Mouse (Mus musculus) CH12.LX (cell line): Measurements from ENCODE around the gene Dmd. TPM values are rescaled to one million over a fixed set of nuclear protein-coding genes. Genes with fewer than 3 reads are reported as not detected.

Experiments
- DNase-seq: peaks from one replicate; pipeline ENCODE4 v3.0.0-alpha.2; 2013; ENCODE audit errors: extremely low read depth
- H3K27ac ChIP-seq: 2 replicates; pipeline ENCODE4 v1.5.1; 2012; ENCODE audit warnings: low read depth, mild to moderate bottlenecking, control low read depth, moderate library complexity; ENCODE audit not compliant: insufficient read depth
- H3K27me3 ChIP-seq: replicated peaks from 2 replicates; pipeline ENCODE3; 2012; ENCODE audit warnings: inconsistent platforms
- H3K36me3 ChIP-seq, 2 experiments: replicated peaks in 1 of 2; 2 replicates each; pipeline versions ENCODE3 to v1.6.1; 2012; ENCODE audit warnings: inconsistent platforms in 1 of 2, low read length in 1 of 2, mild to moderate bottlenecking in 1 of 2, mixed read lengths in 1 of 2, moderate library complexity in 1 of 2; ENCODE audit not compliant: control insufficient read depth in 1 of 2, insufficient read depth in 1 of 2
- H3K4me1 ChIP-seq, 2 experiments: 2 replicates each; pipeline ENCODE4 v1.6.1; 2012; ENCODE audit warnings: inconsistent platforms in 1 of 2, moderate library complexity in 1 of 2; ENCODE audit not compliant: insufficient read depth in 2 of 2, control insufficient read depth in 1 of 2
- H3K4me2 ChIP-seq: 2 replicates; pipeline ENCODE4 v1.6.1; 2012; ENCODE audit warnings: low read depth, mild to moderate bottlenecking, control low read depth; ENCODE audit not compliant: poor library complexity, insufficient read depth, severe bottlenecking
- H3K4me3 ChIP-seq, 3 experiments: fragments of 150-350 bp in 1 of 3; sonication (generic) in 1 of 3; replicated peaks in 1 of 3; 2 replicates each; pipeline versions ENCODE3 to v1.5.1; 2011 to 2012; ENCODE audit warnings: low read depth in 2 of 3, low read length in 2 of 3, mild to moderate bottlenecking in 2 of 3, moderate library complexity in 2 of 3, control low read depth in 1 of 3, improper control_type of control experiment in 1 of 3, inconsistent platforms in 1 of 3, mixed read lengths in 1 of 3; ENCODE audit not compliant: poor library complexity in 1 of 3
- H3K79me2 ChIP-seq: replicated peaks from 2 replicates; pipeline ENCODE4 v1.6.1; 2012; ENCODE audit warnings: mild to moderate bottlenecking, moderate library complexity; ENCODE audit not compliant: control insufficient read depth, poor library complexity, insufficient read depth, severe bottlenecking; ENCODE audit errors: extremely low read depth
- H3K9ac ChIP-seq: 2 replicates; pipeline ENCODE4 v1.6.1; 2012; ENCODE audit warnings: low read depth, mild to moderate bottlenecking, control low read depth, moderate library complexity; ENCODE audit not compliant: insufficient read depth
- H3K9me3 ChIP-seq: replicated peaks from 2 replicates; pipeline ENCODE3; 2012; ENCODE audit warnings: low read length, inconsistent platforms, mixed read lengths
- BHLHE40 ChIP-seq: IDR thresholded peaks from 2 replicates; pipeline ENCODE4 v1.6.1; 2011; ENCODE audit warnings: mild to moderate bottlenecking, low read depth, low read length, improper control_type of control experiment
- CTCF ChIP-seq, 2 experiments: IDR thresholded peaks in 1 of 2; conservative IDR thresholded peaks in 1 of 2; 2 replicates each; pipeline ENCODE4 v1.5.1; 2011 to 2012; ENCODE audit warnings: low read depth in 2 of 2, low read length in 2 of 2, improper control_type of control experiment in 1 of 2, inconsistent platforms in 1 of 2, mild to moderate bottlenecking in 1 of 2, moderate library complexity in 1 of 2
- ELF1 ChIP-seq: IDR thresholded peaks from 2 replicates; pipeline ENCODE4 v1.6.1; 2014; ENCODE audit warnings: low read depth, mild to moderate bottlenecking, inconsistent platforms, low read length, improper control_type of control experiment
- JUN ChIP-seq: IDR thresholded peaks from 2 replicates; pipeline ENCODE4 v1.6.1; 2011; ENCODE audit warnings: low read depth, mild to moderate bottlenecking, low read length, improper control_type of control experiment, moderate library complexity; ENCODE audit not compliant: insufficient read depth
- MAFK ChIP-seq: IDR thresholded peaks from 2 replicates; pipeline ENCODE4 v1.6.1; 2011; ENCODE audit warnings: low read length, improper control_type of control experiment; ENCODE audit not compliant: insufficient replicate concordance
- MAZ ChIP-seq: IDR thresholded peaks from 2 replicates; pipeline ENCODE4 v1.6.1; 2012; ENCODE audit warnings: low read depth, mild to moderate bottlenecking, inconsistent platforms, low read length, improper control_type of control experiment, moderate library complexity
- PAX5 ChIP-seq: IDR thresholded peaks from 2 replicates; pipeline ENCODE4 v1.6.1; 2012; ENCODE audit warnings: low read length, inconsistent platforms, mixed read lengths
- POLR2A ChIP-seq: IDR thresholded peaks from 2 replicates; pipeline ENCODE4 v1.6.1; 2011; ENCODE audit warnings: low read depth, mild to moderate bottlenecking, improper control_type of control experiment, low read length
- RAD21 ChIP-seq: IDR thresholded peaks from 2 replicates; pipeline ENCODE4 v1.6.1; 2011; ENCODE audit warnings: low read depth, mild to moderate bottlenecking, low read length, improper control_type of control experiment, moderate library complexity
- SIN3A ChIP-seq: IDR thresholded peaks from 2 replicates; pipeline ENCODE4 v1.6.1; 2012; ENCODE audit warnings: low read length, improper control_type of control experiment, inconsistent platforms
- SMC3 ChIP-seq: IDR thresholded peaks from 2 replicates; pipeline ENCODE4 v1.6.1; 2011; ENCODE audit warnings: low read depth, low read length, improper control_type of control experiment
- UBTF ChIP-seq: IDR thresholded peaks from 2 replicates; pipeline ENCODE4 v1.6.1; 2012; ENCODE audit warnings: low read depth, mild to moderate bottlenecking, inconsistent platforms, low read length, improper control_type of control experiment, moderate library complexity
- USF1 ChIP-seq: IDR thresholded peaks from 2 replicates; pipeline ENCODE4 v1.6.1; 2014; ENCODE audit warnings: low read depth, mild to moderate bottlenecking, inconsistent platforms, low read length, improper control_type of control experiment
- ZC3H11A ChIP-seq: IDR thresholded peaks from 2 replicates; pipeline ENCODE4 v1.6.1; 2012; ENCODE audit warnings: low read depth, mild to moderate bottlenecking, inconsistent platforms, low read length, improper control_type of control experiment
- ZKSCAN1 ChIP-seq: IDR thresholded peaks from 2 replicates; pipeline ENCODE4 v1.6.1; 2012; ENCODE audit warnings: low read depth, inconsistent platforms, low read length, improper control_type of control experiment, borderline replicate concordance
- dilution Hi-C: fragments of 300-500 bp; cut with MboI; formaldehyde crosslinking; loops from 2 replicates; pipeline ENCODE4 v1.14.3; 2020; ENCODE audit warnings: low sequenced_read_pairs; ENCODE audit not compliant: extremely low pct_unique_long_range_greater_than_20kb, extremely low pct_ligation_motif_present
- in situ Hi-C: fragments of 300-500 bp; cut with MboI; formaldehyde crosslinking; loops from 3 replicates; pipeline ENCODE4 v1.14.3; 2019; ENCODE audit warnings: low sequenced_read_pairs, low pct_ligation_motif_present, low pct_unique_long_range_greater_than_20kb, mixed read lengths
- polyA plus RNA-seq: library from polyadenylated mRNA; unstranded; fragments of >175 nt; gene quantifications from 2 replicates; pipeline ENCODE4 v1.2.1, GENCODE M21; 2012; ENCODE audit warnings: low read depth; ENCODE audit not compliant: insufficient read length
- total RNA-seq, 2 experiments: library from RNA; depleted of rRNA; stranded (reverse); fragments of 300-350 nt in 1 of 2; fragments of >200 nt in 1 of 2; gene quantifications; 2 replicates each; pipeline ENCODE4 v1.2.3; 2012 to 2014

Dmd gene
- total and polyA plus RNA-seq, 3 experiments, result 0.81 to 2.7 (median 2.1) TPM

DNA sequence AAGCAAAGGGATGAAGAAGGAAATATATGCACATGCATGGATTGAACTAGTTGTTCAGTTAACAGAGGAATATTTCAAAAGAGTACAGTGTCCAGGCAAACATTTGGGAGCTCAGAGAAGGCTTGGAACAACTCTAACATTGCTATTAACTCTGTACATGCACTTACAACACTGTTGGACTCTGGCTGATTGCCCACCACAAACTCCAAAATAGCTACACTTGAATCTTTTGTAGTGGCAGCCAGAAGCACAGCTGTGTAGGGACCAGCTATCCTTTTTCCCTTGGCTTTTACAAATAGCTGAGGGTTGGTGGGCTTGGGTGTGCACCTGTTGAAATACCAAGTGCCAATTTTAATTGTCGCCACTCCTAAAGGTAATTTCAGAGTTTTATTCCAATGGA, 39.0 kb downstream of the Dmd start:
- H3K27me3 ChIP-seq, result no peaks in the 10 kb centered on the region
- H3K9ac ChIP-seq, result no peak overlapping the region
- no peaks in the 10 kb centered on the region for H3K9me3 ChIP-seq
- H3K4me2 ChIP-seq, result no peak overlapping the region
- no peaks in the 10 kb centered on the region for H3K4me1 ChIP-seq
- no peaks in the 10 kb centered on the region for H3K36me3 ChIP-seq
- dilution Hi-C loops, result no loop called here
- in situ Hi-C loops, result no loop called here
- H3K27ac ChIP-seq, result no peak overlapping the region
- no peaks in the 10 kb centered on the region for H3K79me2 ChIP-seq
- no peak for TF ChIP-seq UBTF
- no peak for TF ChIP-seq ELF1
- no peak for TF ChIP-seq JUN
- TF ChIP-seq RAD21, result no peak
- TF ChIP-seq MAFK, result no peak
- no peak for TF ChIP-seq ZKSCAN1
- TF ChIP-seq SMC3, result no peak
- no peak for TF ChIP-seq PAX5
- TF ChIP-seq CTCF (conservative IDR thresholded peaks at IDR 0.05 in 1 of 2, IDR thresholded peaks at IDR 0.05 in 1 of 2; ENCODE audit: low read depth in 2 of 2, low read length in 2 of 2), result no peak
- TF ChIP-seq, all 38 proteins: peak for 0
- DNase-seq, result no peak
- no peak overlapping the region for H3K4me3 ChIP-seq

DNA sequence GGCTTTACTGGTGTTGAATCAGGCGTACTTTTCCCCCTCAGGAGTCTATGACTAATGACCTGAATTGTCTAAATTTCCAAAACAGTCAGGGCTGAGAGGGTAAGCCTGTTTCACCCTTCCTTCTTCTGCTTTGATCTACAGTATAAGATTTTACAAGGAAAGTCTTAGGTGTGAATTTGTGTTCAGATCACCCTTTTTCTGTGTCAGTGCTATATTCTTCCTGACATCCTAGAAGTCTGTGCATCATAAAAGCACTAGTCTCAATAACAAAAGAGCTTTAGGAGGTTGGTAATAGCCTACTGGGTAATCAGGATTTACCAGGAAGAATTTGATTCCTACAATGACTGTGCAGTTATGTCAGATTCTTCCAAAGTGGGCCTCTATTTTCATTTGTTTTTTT, 101.5 kb downstream of the Dmd start:
- H3K79me2 ChIP-seq, result no peaks in the 10 kb centered on the region
- in situ Hi-C loops, result no loop called here
- H3K36me3 ChIP-seq, result no peaks in the 10 kb centered on the region
- no peak for TF ChIP-seq SIN3A
- TF ChIP-seq MAZ, result no peak
- no peak for TF ChIP-seq BHLHE40
- TF ChIP-seq UBTF, result no peak
- TF ChIP-seq CTCF (conservative IDR thresholded peaks at IDR 0.05 in 1 of 2, IDR thresholded peaks at IDR 0.05 in 1 of 2; ENCODE audit: low read depth in 2 of 2, low read length in 2 of 2), result no peak
- no peak for TF ChIP-seq POLR2A
- no peak for TF ChIP-seq ZC3H11A
- no peak overlapping the region for H3K9ac ChIP-seq
- H3K4me2 ChIP-seq, result no peak overlapping the region
- H3K9me3 ChIP-seq, result no peaks in the 10 kb centered on the region
- DNase-seq, result no peak
- H3K27ac ChIP-seq, result no peak overlapping the region
- H3K4me1 ChIP-seq, result no peaks in the 10 kb centered on the region
- dilution Hi-C loops, result no loop called here
- H3K27me3 ChIP-seq, result no peaks in the 10 kb centered on the region
- no peak overlapping the region for H3K4me3 ChIP-seq

DNA sequence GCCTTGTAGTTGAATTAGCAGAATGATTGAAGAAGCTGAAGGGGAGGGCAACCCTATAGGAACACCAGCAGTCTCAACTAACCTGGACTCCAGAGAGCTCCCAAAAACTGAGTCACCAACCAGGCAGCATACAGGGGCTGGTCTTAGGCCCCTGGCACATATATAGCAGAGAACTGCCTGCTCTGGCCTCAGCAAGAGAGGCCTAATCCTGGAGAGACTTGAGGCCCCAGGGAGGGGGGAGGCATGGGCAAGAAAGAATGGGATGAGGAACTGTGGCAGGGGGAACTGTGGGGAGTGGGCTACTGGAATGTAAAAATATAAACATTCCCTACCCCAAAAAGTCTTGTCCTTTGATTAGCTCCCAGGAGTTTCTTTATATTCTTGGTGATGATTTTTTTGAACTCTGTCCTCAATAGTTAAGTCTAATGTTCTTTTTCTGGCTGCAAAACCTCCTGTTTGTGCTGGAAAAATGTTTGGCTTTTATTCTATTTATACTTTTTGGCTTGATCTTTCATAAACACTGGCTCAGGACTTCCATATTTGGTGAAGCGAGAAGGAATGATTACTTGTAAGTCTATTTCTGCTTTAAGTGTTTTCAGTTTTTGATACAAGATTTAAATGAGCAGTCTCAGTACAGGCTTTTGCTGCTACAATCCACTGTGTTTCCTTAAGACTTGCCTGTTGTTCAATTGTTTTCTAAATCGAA, 167.7 kb downstream of the Dmd start:
- TF ChIP-seq JUN (no peak), UBTF (no peak), USF1 (no peak), ELF1 (no peak)
- TF ChIP-seq, all 38 proteins: peak for 0
- H3K27me3 ChIP-seq, result no peaks in the 10 kb centered on the region
- in situ Hi-C loops, result no loop called here
- no peak overlapping the region for H3K9ac ChIP-seq
- no peak overlapping the region for H3K27ac ChIP-seq
- dilution Hi-C loops, result no loop called here
- no peaks in the 10 kb centered on the region for H3K4me1 ChIP-seq
- H3K79me2 ChIP-seq, result no peaks in the 10 kb centered on the region
- no peak overlapping the region for H3K4me2 ChIP-seq
- no peaks in the 10 kb centered on the region for H3K36me3 ChIP-seq
- H3K9me3 ChIP-seq, result peaks cover 2% of the 10 kb centered on the region
- H3K4me3 ChIP-seq, result no peak overlapping the region
- DNase-seq, result no peak
